Mouse (Mus musculus) midbrain, embryonic 11.5 days (tissue): ENCODE data around the gene Fyb. TPM values are rescaled to one million over a fixed set of nuclear protein-coding genes. Genes with fewer than 3 reads are reported as not detected.
"Not testable (repeated sequence)": the region's sequence is repeated elsewhere in the genome, so short reads cannot be mapped to it uniquely, and the experiment has no call there.

Experiments used
- ATAC-seq: fragments of 200-750 bp; cut with Nextera tagmentation; 2 replicates; pipeline ENCODE4 v1.8.0; 2017; ENCODE audit warnings: moderate TSS enrichment, moderate library complexity; ENCODE audit not compliant: low FRiP score
- DNase-seq: peaks from one replicate; pipeline ENCODE4 v3.0.0; 2015; ENCODE audit warnings: low spot score; ENCODE audit errors: missing footprints
- H3K27ac ChIP-seq: fragments of 300-500 bp; sonication (generic); 2 replicates; pipeline ENCODE4 v1.5.1; 2014; ENCODE audit warnings: low read depth, low read length
- H3K27me3 ChIP-seq: fragments of 300-500 bp; sonication (generic); 2 replicates; pipeline ENCODE4 v1.6.1; 2014; ENCODE audit warnings: mild to moderate bottlenecking, low read length, moderate library complexity, mixed read lengths; ENCODE audit not compliant: control insufficient read depth, insufficient read depth
- H3K36me3 ChIP-seq: fragments of 300-500 bp; sonication (generic); 2 replicates; pipeline ENCODE4 v1.6.1; 2014; ENCODE audit warnings: mild to moderate bottlenecking, low read length, moderate library complexity, mixed read lengths; ENCODE audit not compliant: control insufficient read depth, insufficient read depth
- H3K4me1 ChIP-seq: fragments of 300-500 bp; sonication (generic); 2 replicates; pipeline ENCODE4 v1.6.1; 2014; ENCODE audit warnings: low read length; ENCODE audit not compliant: control insufficient read depth, insufficient read depth
- H3K4me2 ChIP-seq: fragments of 300-500 bp; sonication (generic); 2 replicates; pipeline ENCODE4 v1.6.1; 2014; ENCODE audit warnings: mild to moderate bottlenecking, moderate library complexity
- H3K4me3 ChIP-seq: fragments of 300-500 bp; sonication (generic); 2 replicates; pipeline ENCODE4 v1.5.1; 2014; ENCODE audit warnings: low read depth, low read length
- H3K9ac ChIP-seq: fragments of 300-500 bp; sonication (generic); 2 replicates; pipeline ENCODE4 v1.6.1; 2014; ENCODE audit warnings: low read length
- H3K9me3 ChIP-seq: fragments of 300-500 bp; sonication (generic); 2 replicates; pipeline ENCODE4 v1.6.1; 2016; ENCODE audit warnings: low read length; ENCODE audit not compliant: control insufficient read depth
- WGBS: fragments of 180-500 bp; shearing (Covaris S2); extraction: QIAGEN DNeasy Blood & Tissue Kit; methylation state at CpG from one replicate; pipeline ENCODE4 v1.1.7; 2014; 5-methylcytosine and 5-hydroxymethylcytosine counted together
- polyA plus RNA-seq: library from polyadenylated mRNA; unstranded; fragments of >200 nt; fragmentation: Nextera tagmentation; extraction: Ambion mirVana; gene quantifications from 2 replicates; pipeline ENCODE4 v1.2.1, GENCODE M21; 2014

Fyb gene
- polyA plus RNA-seq, 1 experiment from 2014 or later = 3.6 TPM

GRCm38 (mm10) chr15:6584645-6585044, 62.0 kb downstream of the Fyb start:
- ATAC-seq (no peak), DNase-seq (no peak)
- H3K36me3 ChIP-seq = no peaks in the 10 kb centered on the region
- H3K4me2 ChIP-seq = no peak overlapping the region
- WGBS = 90% methylated on average over 4 of the region's 4 CpGs
- H3K27ac ChIP-seq = no peak overlapping the region
- no peaks in the 10 kb centered on the region for H3K9me3 ChIP-seq
- H3K4me3 ChIP-seq = no peak overlapping the region
- no peaks in the 10 kb centered on the region for H3K4me1 ChIP-seq
- H3K27me3 ChIP-seq = no peaks in the 10 kb centered on the region
- H3K9ac ChIP-seq = no peak overlapping the region

GRCm38 (mm10) chr15:6586351-6586750, 63.7 kb downstream of the Fyb start:
- not testable (repeated sequence) for H3K9me3 ChIP-seq, H3K9ac ChIP-seq, H3K36me3 ChIP-seq, H3K27ac ChIP-seq, H3K4me2 ChIP-seq, H3K4me1 ChIP-seq, DNase-seq, H3K27me3 ChIP-seq, H3K4me3 ChIP-seq, ATAC-seq
- 93% methylated on average over 7 of the region's 7 CpGs for WGBS

- no peak overlapping the region for H3K9ac ChIP-seq
- no peak overlapping the region for H3K4me2 ChIP-seq
- DNase-seq = no peak
- no peak for ATAC-seq
- H3K27ac ChIP-seq = no peak overlapping the region
- H3K4me1 ChIP-seq = no peaks in the 10 kb centered on the region
- no peak overlapping the region for H3K4me3 ChIP-seq
- H3K9me3 ChIP-seq = no peaks in the 10 kb centered on the region
- no peaks in the 10 kb centered on the region for H3K27me3 ChIP-seq
- H3K36me3 ChIP-seq = no peaks in the 10 kb centered on the region
- 91% methylated on average over 3 of the region's 3 CpGs for WGBS
These were observed 64.9 kb downstream of the Fyb start for GRCm38 (mm10) chr15:6587526-6587925.

- Histone ChIP-seq H3K4me1 (no peaks in the 10 kb centered on the region), H3K9me3 (no peaks in the 10 kb centered on the region)
- no peak for ATAC-seq
These were observed 65.5 kb downstream of the Fyb start for GRCm38 (mm10) chr15:6588192-6588591.

GRCm38 (mm10) chr15:6590846-6591451, 68.3 kb downstream of the Fyb start:
- Histone ChIP-seq H3K27me3 (no peaks in the 10 kb centered on the region), H3K4me1 (no peaks in the 10 kb centered on the region), H3K4me2 (no peak overlapping the region), H3K4me3 (no peak overlapping the region), H3K9me3 (no peaks in the 10 kb centered on the region), H3K9ac (no peak overlapping the region), H3K27ac (no peak overlapping the region), H3K36me3 (no peaks in the 10 kb centered on the region)
- whole genome bisulfite sequencing = 88% methylated on average over 4 of the region's 4 CpGs
- DNase-seq (no peak), ATAC-seq (no peak)

More at GRCm38 (mm10) chr15:6588192-6588591, 65.5 kb downstream of the Fyb start:
- DNase-seq = no peak
- no peak overlapping the region for H3K27ac ChIP-seq
- no peak overlapping the region for H3K4me2 ChIP-seq
- H3K27me3 ChIP-seq = no peaks in the 10 kb centered on the region
- WGBS = 77% methylated on average over 7 of the region's 7 CpGs
- no peak overlapping the region for H3K9ac ChIP-seq
- H3K4me3 ChIP-seq = no peak overlapping the region
- no peaks in the 10 kb centered on the region for H3K36me3 ChIP-seq

- H3K9ac ChIP-seq = no peak overlapping the region
- H3K9me3 ChIP-seq = no peaks in the 10 kb centered on the region
- no peaks in the 10 kb centered on the region for H3K4me1 ChIP-seq
- H3K4me3 ChIP-seq = no peak overlapping the region
- ATAC-seq (no peak), DNase-seq (no peak)
- no peak overlapping the region for H3K27ac ChIP-seq
- no peak overlapping the region for H3K4me2 ChIP-seq
- H3K27me3 ChIP-seq = no peaks in the 10 kb centered on the region
- no peaks in the 10 kb centered on the region for H3K36me3 ChIP-seq
- WGBS = 57% methylated on average over 1 of the region's 1 CpGs
These were observed 68.9 kb downstream of the Fyb start for GRCm38 (mm10) chr15:6591527-6591926.

- ATAC-seq (no peak), DNase-seq (no peak)
- Histone ChIP-seq H3K36me3 (no peaks in the 10 kb centered on the region), H3K27ac (no peak overlapping the region), H3K9me3 (no peaks in the 10 kb centered on the region), H3K4me2 (no peak overlapping the region), H3K9ac (no peak overlapping the region), H3K4me3 (no peak overlapping the region), H3K27me3 (no peaks in the 10 kb centered on the region), H3K4me1 (no peaks in the 10 kb centered on the region)
- WGBS = 87% methylated on average over 5 of the region's 5 CpGs
These were observed 70.1 kb downstream of the Fyb start for GRCm38 (mm10) chr15:6592561-6593253.

GRCm38 (mm10) chr15:6593254-6593623, 70.6 kb downstream of the Fyb start:
- Histone ChIP-seq H3K4me1 (no peaks in the 10 kb centered on the region), H3K36me3 (no peaks in the 10 kb centered on the region), H3K4me3 (no peak overlapping the region), H3K9me3 (no peaks in the 10 kb centered on the region), H3K9ac (no peak overlapping the region), H3K27ac (no peak overlapping the region), H3K27me3 (no peaks in the 10 kb centered on the region), H3K4me2 (no peak overlapping the region)
- WGBS = 85% methylated on average over 1 of the region's 1 CpGs
- no peak for DNase-seq
- no peak for ATAC-seq

GRCm38 (mm10) chr15:6598626-6599025, 76.0 kb downstream of the Fyb start:
- H3K4me1 ChIP-seq = no peaks in the 10 kb centered on the region
- no peaks in the 10 kb centered on the region for H3K36me3 ChIP-seq
- no peak overlapping the region for H3K4me2 ChIP-seq
- WGBS = 84% methylated on average over 3 of the region's 3 CpGs
- DNase-seq (no peak), ATAC-seq (no peak)
- no peaks in the 10 kb centered on the region for H3K9me3 ChIP-seq
- H3K27me3 ChIP-seq = no peaks in the 10 kb centered on the region
- H3K9ac ChIP-seq = no peak overlapping the region
- no peak overlapping the region for H3K27ac ChIP-seq
- H3K4me3 ChIP-seq = no peak overlapping the region
